Mouse (Mus musculus): ENCODE measurements around the gene Hist1h3c. TPM values are rescaled to one million over a fixed set of nuclear protein-coding genes. Genes with fewer than 3 reads are reported as not detected.

Hist1h3c gene
- polyA plus RNA-seq, 1 experiment from 2014 or later: 6.8 TPM

DNA sequence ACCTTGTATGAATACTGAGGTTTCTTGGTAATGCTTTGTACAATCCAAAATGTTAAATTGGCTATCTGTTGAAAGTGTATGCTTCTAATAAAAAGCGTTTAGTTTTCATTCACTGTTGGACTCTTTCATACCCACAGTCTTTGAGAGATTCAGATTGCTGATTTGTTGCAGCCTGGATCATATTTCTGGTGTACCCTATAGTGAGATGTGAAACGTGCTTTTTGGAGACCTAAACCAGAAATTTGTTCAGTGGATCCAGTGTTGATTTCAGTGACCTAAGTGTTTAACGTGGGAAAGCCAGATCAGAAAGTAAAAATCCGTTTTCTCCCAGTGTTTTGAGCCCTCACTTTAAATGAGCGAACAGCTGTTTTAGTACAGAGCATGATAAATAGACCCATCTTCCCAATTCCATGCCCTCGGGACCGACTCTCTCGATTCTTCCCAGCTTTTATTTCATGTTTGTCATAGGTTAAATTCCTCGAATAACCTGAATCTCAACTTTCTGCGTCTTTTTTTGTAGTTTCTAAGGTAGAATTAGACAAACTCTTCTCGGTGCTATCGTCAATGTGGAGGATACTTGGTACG lies 5.1 kb downstream of the Hist1h3c start:
- ATAC-seq (ENCODE audit: low FRiP score, low TSS enrichment): no peak
- Histone ChIP-seq H3K4me1 (ENCODE audit: insufficient read depth, low read length) (peaks cover 18% of the 10 kb centered on the region), H3K4me2 (replicated peaks; ENCODE audit: low read depth, low read length) (peak overlapping the region; percentile 84), H3K4me3 (ENCODE audit: low read length) (peak overlapping the region; percentile 58), H3K9ac (replicated peaks; ENCODE audit: low read length) (peak overlapping the region; percentile 82), H3K9me3 (ENCODE audit: low read length) (no peaks in the 10 kb centered on the region), H3K36me3 (ENCODE audit: insufficient read depth, low read length) (no peaks in the 10 kb centered on the region), H3K27me3 (ENCODE audit: insufficient read depth, low read length) (no peaks in the 10 kb centered on the region), H3K27ac (ENCODE audit: low read length) (peak overlapping the region; percentile 99)
- WGBS: 23% methylated on average over 13 of the region's 13 CpGs

DNA sequence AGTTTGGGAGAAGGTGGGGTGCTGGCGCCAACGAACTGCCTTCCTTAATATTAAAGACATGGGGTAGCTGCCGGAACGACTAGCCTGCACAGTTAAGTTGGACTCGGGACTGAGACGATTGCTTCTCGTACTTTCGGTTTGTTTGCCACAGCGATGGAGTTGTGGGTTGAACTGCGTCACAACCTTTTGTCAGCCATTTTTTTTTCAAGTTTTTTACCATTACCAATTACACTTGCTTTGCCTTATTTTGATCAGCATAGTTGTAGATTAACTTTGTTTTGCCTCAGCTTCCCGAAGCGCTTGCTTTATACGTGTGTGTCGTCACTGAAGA lies 5.5 kb downstream of the Hist1h3c start:
- no peak for ATAC-seq (ENCODE audit: low FRiP score, low TSS enrichment)

DNA sequence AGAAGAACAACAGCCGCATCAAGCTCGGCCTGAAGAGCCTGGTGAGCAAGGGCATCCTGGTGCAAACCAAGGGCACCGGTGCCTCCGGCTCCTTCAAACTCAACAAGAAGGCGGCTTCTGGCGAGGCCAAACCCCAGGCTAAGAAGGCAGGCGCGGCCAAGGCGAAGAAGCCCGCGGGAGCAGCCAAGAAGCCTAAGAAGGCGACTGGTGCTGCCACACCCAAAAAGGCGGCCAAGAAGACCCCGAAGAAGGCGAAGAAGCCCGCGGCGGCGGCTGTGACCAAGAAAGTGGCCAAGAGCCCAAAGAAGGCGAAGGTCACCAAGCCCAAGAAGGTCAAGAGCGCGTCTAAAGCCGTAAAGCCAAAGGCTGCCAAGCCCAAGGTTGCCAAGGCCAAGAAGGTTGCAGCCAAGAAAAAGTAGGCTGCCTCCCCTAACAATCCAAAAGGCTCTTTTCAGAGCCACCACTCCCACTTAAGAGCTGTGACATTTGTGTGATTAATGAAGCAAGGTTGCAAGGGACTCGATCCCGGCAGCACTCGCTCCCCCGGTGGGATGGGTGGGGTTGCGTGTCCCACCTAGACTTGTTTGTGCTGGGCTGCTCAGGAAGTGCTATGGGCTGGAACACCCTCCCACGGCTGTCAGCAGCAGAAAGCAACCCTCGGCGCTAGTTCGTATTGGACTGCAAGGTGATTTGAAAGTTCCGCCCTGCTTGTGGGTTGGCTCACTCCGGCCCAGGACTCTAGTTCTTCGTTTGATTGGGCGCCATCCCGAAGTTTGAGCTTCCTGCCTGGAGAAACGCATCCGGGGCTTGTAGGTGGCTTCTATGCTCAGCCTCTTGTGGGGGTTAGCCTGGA lies 6.1 kb downstream of the Hist1h3c start:
- ATAC-seq (ENCODE audit: low FRiP score, low TSS enrichment): peak; percentile 95
- Histone ChIP-seq H3K36me3 (ENCODE audit: insufficient read depth, low read length) (no peaks in the 10 kb centered on the region), H3K4me2 (replicated peaks; ENCODE audit: low read depth, low read length) (peak overlapping the region; percentile 84), H3K27ac (ENCODE audit: low read length) (peak overlapping the region; percentile 99), H3K4me1 (ENCODE audit: insufficient read depth, low read length) (peaks cover 14% of the 10 kb centered on the region), H3K27me3 (ENCODE audit: insufficient read depth, low read length) (no peaks in the 10 kb centered on the region), H3K9me3 (ENCODE audit: low read length) (no peaks in the 10 kb centered on the region), H3K4me3 (ENCODE audit: low read length) (peak overlapping the region; percentile 58), H3K9ac (replicated peaks; ENCODE audit: low read length) (peak overlapping the region; percentile 82)
- under 1% methylated on average over 39 of the region's 39 CpGs for WGBS

More for the DNA sequence above, 5.5 kb downstream of the Hist1h3c start:
- WGBS: under 1% methylated on average over 14 of the region's 14 CpGs
- Histone ChIP-seq H3K36me3 (ENCODE audit: insufficient read depth, low read length) (no peaks in the 10 kb centered on the region), H3K9ac (replicated peaks; ENCODE audit: low read length) (peak overlapping the region; percentile 82), H3K4me2 (replicated peaks; ENCODE audit: low read depth, low read length) (peak overlapping the region; percentile 84), H3K9me3 (ENCODE audit: low read length) (no peaks in the 10 kb centered on the region), H3K27me3 (ENCODE audit: insufficient read depth, low read length) (no peaks in the 10 kb centered on the region), H3K27ac (ENCODE audit: low read length) (peak overlapping the region; percentile 99), H3K4me3 (ENCODE audit: low read length) (peak overlapping the region; percentile 58), H3K4me1 (ENCODE audit: insufficient read depth, low read length) (peaks cover 18% of the 10 kb centered on the region)

GRCm38 (mm10) chr13:23738677-23739068 lies 6.7 kb downstream of the Hist1h3c start, which contains the start of gene Hist1h1c:
Gene Hist1h1c, plus strand, starts transcription at chr13:23738808.
- Histone ChIP-seq H3K36me3 (ENCODE audit: insufficient read depth, low read length) (no peaks in the 10 kb centered on the region), H3K4me2 (replicated peaks; ENCODE audit: low read depth, low read length) (peak within 1 kb of the TSS; percentile 84), H3K4me1 (ENCODE audit: insufficient read depth, low read length) (peaks cover 13% of the 10 kb centered on the region), H3K4me3 (ENCODE audit: low read length) (peak within 1 kb of the TSS; percentile 58), H3K9ac (replicated peaks; ENCODE audit: low read length) (peak within 1 kb of the TSS; percentile 82), H3K27ac (ENCODE audit: low read length) (peak within 1 kb of the TSS; percentile 99), H3K27me3 (ENCODE audit: insufficient read depth, low read length) (no peaks in the 10 kb centered on the region), H3K9me3 (ENCODE audit: low read length) (no peaks in the 10 kb centered on the region)
- ATAC-seq (ENCODE audit: low FRiP score, low TSS enrichment): peak; percentile 95
- under 1% methylated on average over 32 of the region's 38 CpGs for WGBS

GRCm38 (mm10) chr13:23738041-23738440 lies 7.4 kb downstream of the Hist1h3c start:
- Histone ChIP-seq H3K9ac (replicated peaks; ENCODE audit: low read length) (peak overlapping the region; percentile 82), H3K4me2 (replicated peaks; ENCODE audit: low read depth, low read length) (peak overlapping the region; percentile 84), H3K9me3 (ENCODE audit: low read length) (no peaks in the 10 kb centered on the region), H3K4me1 (ENCODE audit: insufficient read depth, low read length) (peaks cover 13% of the 10 kb centered on the region), H3K27ac (ENCODE audit: low read length) (peak overlapping the region; percentile 99), H3K36me3 (ENCODE audit: insufficient read depth, low read length) (no peaks in the 10 kb centered on the region), H3K4me3 (ENCODE audit: low read length) (peak overlapping the region; percentile 58), H3K27me3 (ENCODE audit: insufficient read depth, low read length) (no peaks in the 10 kb centered on the region)
- 29% methylated on average over 4 of the region's 4 CpGs for WGBS
- no peak for ATAC-seq (ENCODE audit: low FRiP score, low TSS enrichment)

DNA sequence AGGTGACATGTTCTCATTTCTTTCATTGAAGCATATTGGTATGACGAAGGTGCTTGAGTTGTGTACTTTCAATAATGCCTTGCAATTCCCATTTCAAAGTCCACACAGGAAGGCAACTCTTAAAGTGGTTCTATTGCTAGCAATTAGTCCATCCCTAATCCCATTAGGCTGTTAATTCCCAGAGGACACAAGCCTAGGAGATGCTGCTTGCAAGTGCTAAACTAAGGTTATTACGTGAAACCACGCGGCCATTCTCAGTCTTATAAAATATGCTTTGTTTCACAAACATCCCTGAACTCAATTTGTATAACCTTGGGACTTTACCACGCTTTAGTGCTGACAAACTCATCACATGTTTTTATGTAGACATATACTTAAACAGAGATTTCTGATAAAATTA lies 8.3 kb downstream of the Hist1h3c start:
- no peaks in the 10 kb centered on the region for H3K27me3 ChIP-seq (ENCODE audit: insufficient read depth, low read length)
- no peak for ATAC-seq (ENCODE audit: low FRiP score, low TSS enrichment)
- peaks cover 13% of the 10 kb centered on the region for H3K4me1 ChIP-seq (ENCODE audit: insufficient read depth, low read length)
- H3K4me2 ChIP-seq (replicated peaks; ENCODE audit: low read depth, low read length): no peak overlapping the region
- WGBS: 77% methylated on average over 5 of the region's 5 CpGs
- no peak overlapping the region for H3K4me3 ChIP-seq (ENCODE audit: low read length)
- no peaks in the 10 kb centered on the region for H3K9me3 ChIP-seq (ENCODE audit: low read length)
- H3K36me3 ChIP-seq (ENCODE audit: insufficient read depth, low read length): no peaks in the 10 kb centered on the region
- 0 out of 2 replicates have a peak overlapping the region, but pooled peaks have one; percentile 11 for H3K9ac ChIP-seq (replicated peaks; ENCODE audit: low read length)
- no peak overlapping the region for H3K27ac ChIP-seq (ENCODE audit: low read length)

GRCm38 (mm10) chr13:23732156-23732804 lies 13.1 kb downstream of the Hist1h3c start:
- H3K9ac ChIP-seq (replicated peaks; ENCODE audit: low read length): no peak overlapping the region
- H3K27me3 ChIP-seq (ENCODE audit: insufficient read depth, low read length): no peaks in the 10 kb centered on the region
- H3K9me3 ChIP-seq (ENCODE audit: low read length): no peaks in the 10 kb centered on the region
- H3K27ac ChIP-seq (ENCODE audit: low read length): no peak overlapping the region
- no peak overlapping the region for H3K4me2 ChIP-seq (replicated peaks; ENCODE audit: low read depth, low read length)
- no peak for ATAC-seq (ENCODE audit: low FRiP score, low TSS enrichment)
- H3K4me1 ChIP-seq (ENCODE audit: insufficient read depth, low read length): peaks cover 3% of the 10 kb centered on the region; the same call in 1 of the 2 replicates
- H3K36me3 ChIP-seq (ENCODE audit: insufficient read depth, low read length): no peaks in the 10 kb centered on the region
- WGBS: 24% methylated on average over 8 of the region's 8 CpGs
- no peak overlapping the region for H3K4me3 ChIP-seq (ENCODE audit: low read length)

DNA sequence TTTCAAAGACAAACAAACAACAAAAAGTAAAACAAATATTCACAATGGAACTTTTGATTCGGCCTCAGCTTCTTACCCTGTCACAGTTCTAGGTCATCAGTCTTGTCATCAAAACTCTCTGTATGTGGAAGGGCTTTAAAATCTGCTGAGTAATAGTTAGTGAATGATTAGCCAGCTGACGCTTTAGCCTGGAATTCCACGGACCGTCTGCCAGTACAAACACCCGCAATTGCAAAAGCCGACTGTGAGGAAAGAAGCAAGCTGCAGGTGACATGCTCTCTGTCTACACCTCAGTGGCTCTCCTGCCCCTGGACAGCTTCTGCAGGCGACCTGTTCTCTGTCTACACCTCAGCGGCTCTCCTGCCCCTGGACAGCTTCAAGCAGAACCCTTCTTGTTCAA lies 14.9 kb downstream of the Hist1h3c start:
- no peaks in the 10 kb centered on the region for H3K36me3 ChIP-seq (ENCODE audit: insufficient read depth, low read length)
- H3K9me3 ChIP-seq (ENCODE audit: low read length): no peaks in the 10 kb centered on the region
- no peaks in the 10 kb centered on the region for H3K27me3 ChIP-seq (ENCODE audit: insufficient read depth, low read length)
- H3K4me3 ChIP-seq (ENCODE audit: low read length): no peak overlapping the region
- H3K9ac ChIP-seq (replicated peaks; ENCODE audit: low read length): no peak overlapping the region
- H3K4me2 ChIP-seq (replicated peaks; ENCODE audit: low read depth, low read length): peak overlapping the region; percentile 6; the same call in 1 of the 2 replicates
- WGBS: 20% methylated on average over 8 of the region's 8 CpGs
- H3K27ac ChIP-seq (ENCODE audit: low read length): 0 out of 2 replicates have a peak overlapping the region, but pooled peaks have one; percentile 32
- H3K4me1 ChIP-seq (ENCODE audit: insufficient read depth, low read length): peaks cover 3% of the 10 kb centered on the region; the same call in 1 of the 2 replicates
- peak; percentile 81 for ATAC-seq (ENCODE audit: low FRiP score, low TSS enrichment)

GRCm38 (mm10) chr13:23729706-23730105 lies 15.7 kb downstream of the Hist1h3c start:
- Histone ChIP-seq H3K4me1 (ENCODE audit: insufficient read depth, low read length) (peaks cover 3% of the 10 kb centered on the region; the same call in 1 of the 2 replicates), H3K9me3 (ENCODE audit: low read length) (no peaks in the 10 kb centered on the region), H3K36me3 (ENCODE audit: insufficient read depth, low read length) (no peaks in the 10 kb centered on the region), H3K27me3 (ENCODE audit: insufficient read depth, low read length) (no peaks in the 10 kb centered on the region), H3K4me2 (replicated peaks; ENCODE audit: low read depth, low read length) (no peak overlapping the region), H3K4me3 (ENCODE audit: low read length) (no peak overlapping the region), H3K9ac (replicated peaks; ENCODE audit: low read length) (no peak overlapping the region), H3K27ac (ENCODE audit: low read length) (no peak overlapping the region)
- ATAC-seq (ENCODE audit: low FRiP score, low TSS enrichment): no peak
- WGBS: 93% methylated on average over 5 of the region's 5 CpGs

All from kidney, embryonic 16.5 days (tissue).